Mouse (Mus musculus): ENCODE measurements around the gene Fen1. TPM values are rescaled to one million over a fixed set of nuclear protein-coding genes. Genes with fewer than 3 reads are reported as not detected.
"Not testable (repeated sequence)": the region's sequence is repeated elsewhere in the genome, so short reads cannot be mapped to it uniquely, and the experiment has no call there.

The Fen1 gene
- total RNA-seq, 2 experiments from 2014 or later: 30.7 to 62.9 TPM

GRCm38 (mm10) chr19:10182670-10183298 is 21.2 kb downstream of the Fen1 start, which contains the start of gene Fads1:
Fads1 (plus strand) TSS chr19:10182888.
- peak; percentile 96 for ATAC-seq (ENCODE audit: poor library complexity, severe bottlenecking)

DNA sequence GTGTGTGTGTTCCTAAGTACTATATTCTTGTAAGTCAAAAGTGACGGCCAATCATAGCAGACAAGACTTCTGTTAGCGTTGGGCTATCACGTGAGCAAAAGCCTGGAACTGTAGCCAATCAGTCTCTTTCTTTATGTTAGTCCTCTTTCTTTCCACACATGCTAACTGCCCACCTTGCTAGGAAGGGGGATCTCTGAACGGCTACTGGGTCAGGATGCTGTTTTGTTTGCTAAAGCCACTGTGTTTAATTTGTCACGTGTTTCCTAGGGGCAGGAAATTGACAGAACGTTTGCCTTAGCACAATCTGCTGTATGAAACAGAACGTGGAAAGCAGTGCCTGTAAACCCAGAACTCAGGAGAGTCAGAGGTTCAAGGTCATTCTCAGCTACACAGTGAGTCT is 21.8 kb downstream of the Fen1 start:
- no peak for ATAC-seq (ENCODE audit: poor library complexity, severe bottlenecking)

- no peak for ATAC-seq (ENCODE audit: poor library complexity, severe bottlenecking)
Measured at GRCm38 (mm10) chr19:10181225-10181624, 22.7 kb downstream of the Fen1 start.

- ATAC-seq (ENCODE audit: poor library complexity, severe bottlenecking): no peak
Measured at GRCm38 (mm10) chr19:10176941-10177372, 27.0 kb downstream of the Fen1 start.

DNA sequence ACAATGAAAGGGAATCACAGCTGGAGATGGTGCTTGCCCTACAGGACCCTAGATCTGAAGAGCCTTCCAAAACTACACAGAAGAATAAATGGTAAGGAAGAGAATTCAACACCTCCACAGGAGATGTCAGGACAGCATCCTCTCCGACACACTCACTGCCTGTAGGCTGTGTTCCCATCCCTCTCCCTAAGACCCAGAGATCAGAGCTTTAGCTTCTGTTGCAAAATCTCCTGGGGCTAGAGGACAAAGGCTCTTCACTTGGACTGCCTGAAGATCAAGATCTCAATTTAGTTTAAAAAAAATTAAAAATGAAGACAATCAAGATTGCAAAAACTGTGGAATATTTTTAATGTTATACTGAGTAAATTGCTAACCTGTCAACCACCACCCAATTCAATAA is 27.5 kb downstream of the Fen1 start:
- ATAC-seq (ENCODE audit: poor library complexity, severe bottlenecking): no peak

DNA sequence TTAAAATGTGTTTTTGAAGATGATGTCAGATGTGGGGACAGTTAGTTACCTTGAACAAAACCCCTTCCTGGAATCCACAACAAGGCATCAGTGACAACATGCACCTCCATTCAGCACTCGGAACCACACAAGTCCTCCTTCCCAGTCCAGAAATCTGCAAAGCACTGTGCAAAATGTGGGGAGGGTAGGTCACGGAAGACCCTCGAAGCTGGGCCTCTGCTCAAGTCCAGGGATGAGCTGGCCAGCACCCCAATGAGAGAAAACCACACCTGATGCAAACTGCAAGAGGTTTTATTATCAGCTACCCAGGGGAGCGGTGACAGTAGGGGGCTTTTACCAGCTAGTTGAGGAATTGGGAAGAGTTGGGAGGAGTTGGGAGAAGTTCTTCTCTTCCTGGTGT is 29.0 kb downstream of the Fen1 start:
- ATAC-seq (ENCODE audit: poor library complexity, severe bottlenecking): no peak

- peak; percentile 74 for ATAC-seq (ENCODE audit: poor library complexity, severe bottlenecking)
Measured at GRCm38 (mm10) chr19:10173844-10174539, 30.0 kb downstream of the Fen1 start.

- peak; percentile 78 for ATAC-seq (ENCODE audit: poor library complexity, severe bottlenecking)
Measured at GRCm38 (mm10) chr19:10173116-10173718, 30.8 kb downstream of the Fen1 start.

GRCm38 (mm10) chr19:10171846-10172245 is 32.1 kb downstream of the Fen1 start:
- peak; percentile 39; the same call in 1 of the 2 replicates for ATAC-seq (ENCODE audit: poor library complexity, severe bottlenecking)

DNA sequence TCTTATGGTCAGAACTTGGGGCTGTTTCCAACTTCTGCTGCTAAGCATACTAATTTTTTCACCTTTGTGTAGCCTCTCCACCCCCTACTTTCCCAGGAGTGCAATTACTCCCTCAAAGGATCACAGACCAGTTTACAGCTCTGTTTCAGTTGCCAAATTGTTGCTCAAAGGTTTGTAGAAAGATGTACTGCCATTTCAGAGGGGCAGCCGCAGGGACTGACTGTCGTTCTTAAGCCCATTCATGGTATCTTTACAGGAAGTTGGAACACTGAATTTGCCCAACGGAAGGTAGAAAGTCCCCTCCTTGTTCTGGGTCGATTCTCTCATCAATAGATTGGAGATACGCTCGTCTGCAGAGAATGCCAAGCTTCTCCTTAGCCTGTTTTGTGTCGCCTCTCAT is 32.6 kb downstream of the Fen1 start:
- ATAC-seq (ENCODE audit: poor library complexity, severe bottlenecking): no peak

DNA sequence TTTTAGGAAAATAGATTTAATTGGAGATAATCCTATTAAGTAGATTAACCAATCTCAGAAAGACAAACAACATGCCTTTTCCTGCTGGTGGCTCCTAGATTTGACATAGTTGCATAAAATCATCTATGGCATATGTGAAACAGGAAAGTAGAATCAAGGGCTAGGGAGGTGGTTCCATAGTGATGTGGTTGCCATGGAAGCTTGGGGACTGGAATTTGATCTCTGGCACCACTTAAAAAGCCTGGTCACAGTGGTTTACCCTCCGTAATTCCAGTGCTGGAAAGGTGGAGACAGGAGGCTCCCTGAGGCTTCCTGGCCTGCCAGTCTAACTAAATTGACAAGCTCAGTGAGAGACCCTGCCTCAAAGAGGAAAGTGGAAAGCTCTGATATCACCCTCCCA is 33.5 kb downstream of the Fen1 start:
- ATAC-seq (ENCODE audit: poor library complexity, severe bottlenecking): no peak

- not testable (repeated sequence) for ATAC-seq (ENCODE audit: poor library complexity, severe bottlenecking)
Measured at GRCm38 (mm10) chr19:10169692-10170330, 34.2 kb downstream of the Fen1 start.

DNA sequence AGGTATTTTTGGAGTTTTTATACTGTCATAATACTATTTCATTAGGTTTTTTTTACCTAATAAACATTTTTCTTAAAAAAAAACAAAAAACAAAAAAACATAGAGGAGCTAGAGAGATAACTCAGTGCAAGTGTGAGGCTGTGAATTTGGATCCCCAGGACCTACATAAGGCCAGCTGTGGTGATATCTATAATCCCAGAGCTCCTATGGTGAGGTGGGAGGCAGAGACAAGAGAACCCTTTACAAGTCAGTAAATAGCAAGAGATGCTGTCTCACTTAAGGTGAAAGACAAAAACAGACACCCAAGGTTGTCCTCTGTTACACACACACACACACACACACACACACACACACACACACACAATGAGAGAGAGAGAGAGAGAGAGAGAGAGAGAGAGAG is 34.8 kb downstream of the Fen1 start:
- ATAC-seq (ENCODE audit: poor library complexity, severe bottlenecking): no peak

GRCm38 (mm10) chr19:10168441-10168840 is 35.5 kb downstream of the Fen1 start:
- no peak for ATAC-seq (ENCODE audit: poor library complexity, severe bottlenecking)

DNA sequence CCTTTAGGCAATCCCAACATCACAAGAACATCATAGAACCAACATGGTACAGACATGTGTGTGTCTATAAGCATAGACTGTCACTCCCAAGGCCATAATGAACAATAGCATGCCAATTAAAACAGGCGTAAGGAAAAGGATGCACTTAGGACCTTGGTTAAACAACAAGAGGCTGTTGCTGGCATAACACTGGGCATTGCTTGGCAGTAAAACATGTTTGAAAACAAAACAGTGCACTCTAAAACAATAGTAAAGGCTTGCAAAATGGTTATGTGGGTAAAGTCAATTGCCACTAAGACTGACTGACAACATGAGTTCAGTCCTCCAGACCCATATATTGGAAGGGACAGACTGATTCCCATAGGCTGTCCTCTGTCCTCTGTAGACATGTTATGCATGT is 36.0 kb downstream of the Fen1 start:
- no peak for ATAC-seq (ENCODE audit: poor library complexity, severe bottlenecking)

DNA sequence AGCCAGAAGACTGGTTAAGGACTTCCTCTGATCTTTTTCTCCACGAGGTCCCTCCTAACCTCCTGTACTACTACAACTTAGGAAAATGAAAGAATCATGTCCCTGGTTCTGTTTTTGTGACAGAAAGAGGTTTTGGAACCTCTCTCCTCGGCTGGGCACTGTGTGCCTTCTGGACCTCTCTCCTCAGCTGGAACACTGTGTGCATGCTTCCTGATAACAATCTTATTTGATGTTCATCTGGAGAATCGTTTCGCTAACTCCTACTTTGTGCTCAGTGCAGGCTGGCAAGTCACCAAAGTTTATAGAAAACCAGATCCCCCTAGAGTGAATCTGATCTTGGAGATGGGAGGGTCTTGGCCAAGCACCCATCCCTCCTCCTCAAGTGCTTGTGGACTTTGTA is 36.9 kb downstream of the Fen1 start:
- no peak for ATAC-seq (ENCODE audit: poor library complexity, severe bottlenecking)

DNA sequence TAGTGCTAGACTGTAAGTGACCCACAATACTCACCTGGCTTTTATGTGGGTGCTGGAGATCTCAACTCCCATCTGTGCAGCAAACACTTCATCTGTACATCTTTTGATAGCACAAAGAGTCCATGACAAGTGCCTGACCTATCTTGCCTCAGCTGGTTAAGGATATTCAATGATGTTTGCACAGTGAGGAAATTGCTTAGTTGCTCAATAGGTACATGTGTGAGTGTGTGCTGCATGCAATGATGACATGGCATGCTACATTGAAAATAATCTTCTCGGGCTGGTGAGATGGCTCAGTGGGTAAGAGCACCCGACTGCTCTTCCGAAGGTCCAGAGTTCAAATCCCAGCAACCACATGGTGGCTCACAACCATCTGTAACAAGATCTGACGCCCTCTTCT is 38.0 kb downstream of the Fen1 start:
- 0 out of 2 replicates have a peak, but pooled peaks have one; percentile 21 for ATAC-seq (ENCODE audit: poor library complexity, severe bottlenecking)

- ATAC-seq (ENCODE audit: poor library complexity, severe bottlenecking): no peak
Measured at GRCm38 (mm10) chr19:10163896-10164295, 40.1 kb downstream of the Fen1 start.

DNA sequence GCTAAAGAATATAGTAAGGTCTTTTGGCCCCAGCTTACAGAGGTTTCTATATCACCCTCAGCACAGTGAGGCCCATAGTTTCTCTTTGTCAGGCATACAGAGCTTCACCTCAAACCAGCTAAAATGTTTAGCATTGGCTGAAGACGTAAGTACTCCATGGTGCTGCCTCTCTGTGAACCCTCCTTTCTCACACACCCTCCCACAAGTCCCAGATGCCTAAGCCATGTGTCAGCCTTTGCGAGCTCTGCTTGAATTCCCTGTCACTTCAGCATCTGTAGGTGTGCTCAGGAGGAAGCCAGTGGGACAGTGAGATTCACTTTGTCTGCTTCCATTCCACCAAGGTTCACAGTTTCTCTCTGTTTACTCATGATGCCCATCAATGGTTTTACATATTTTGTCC is 46.2 kb downstream of the Fen1 start:
- no peak for ATAC-seq (ENCODE audit: poor library complexity, severe bottlenecking)

GRCm38 (mm10) chr19:10149189-10149588 is 54.8 kb downstream of the Fen1 start:
- no peak for ATAC-seq (ENCODE audit: poor library complexity, severe bottlenecking)

All from megakaryocyte, adult 5-6 weeks (primary cell).